Mouse (Mus musculus) right cerebral cortex, postnatal 25 days (tissue): ENCODE data around the gene Atp5g1.

ENCODE experiments used
- DNase-seq: peaks from one replicate; pipeline ENCODE4 v3.0.0; 2022

Atp5g1 gene

DNA sequence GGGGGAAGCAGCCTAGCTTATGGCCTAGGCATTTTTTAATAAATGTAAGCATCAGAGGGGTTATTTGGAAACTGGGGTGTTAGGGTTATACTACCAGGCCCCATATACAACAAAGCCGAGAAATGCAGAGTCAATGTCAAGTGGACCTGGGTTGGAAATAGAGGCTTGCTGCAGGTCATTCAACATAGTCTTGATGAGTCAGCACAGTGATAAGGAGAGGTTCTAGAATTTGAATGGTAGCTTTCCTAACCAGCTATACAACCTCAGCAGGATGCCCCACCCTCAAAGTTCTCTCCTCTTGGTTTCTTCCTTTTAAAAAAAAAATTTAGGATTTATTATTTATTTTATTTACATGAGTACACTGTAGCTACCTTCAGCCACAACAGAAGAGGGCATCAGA lies 4.5 kb downstream of the Atp5g1 start:
- no peak for DNase-seq

DNA sequence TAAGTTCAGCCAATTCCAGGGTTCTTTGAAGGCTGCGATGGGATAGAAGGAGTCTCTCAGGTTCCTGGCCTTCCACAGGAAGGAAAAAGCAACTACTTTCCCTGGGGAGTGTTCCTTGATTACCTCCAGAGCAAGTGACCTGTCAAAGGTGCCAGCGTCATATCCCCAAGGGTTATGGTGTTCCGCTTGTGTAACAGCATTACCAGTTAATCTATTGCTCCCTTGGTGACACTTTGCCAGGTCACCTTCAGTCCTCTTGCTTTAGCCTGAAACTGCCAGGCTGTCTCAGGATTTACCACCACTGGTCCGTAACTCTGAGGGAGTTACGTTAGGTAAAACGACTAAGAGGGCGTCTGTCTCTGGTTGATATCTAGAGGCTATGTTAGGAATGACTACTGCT lies 5.1 kb downstream of the Atp5g1 start:
- no peak for DNase-seq

DNA sequence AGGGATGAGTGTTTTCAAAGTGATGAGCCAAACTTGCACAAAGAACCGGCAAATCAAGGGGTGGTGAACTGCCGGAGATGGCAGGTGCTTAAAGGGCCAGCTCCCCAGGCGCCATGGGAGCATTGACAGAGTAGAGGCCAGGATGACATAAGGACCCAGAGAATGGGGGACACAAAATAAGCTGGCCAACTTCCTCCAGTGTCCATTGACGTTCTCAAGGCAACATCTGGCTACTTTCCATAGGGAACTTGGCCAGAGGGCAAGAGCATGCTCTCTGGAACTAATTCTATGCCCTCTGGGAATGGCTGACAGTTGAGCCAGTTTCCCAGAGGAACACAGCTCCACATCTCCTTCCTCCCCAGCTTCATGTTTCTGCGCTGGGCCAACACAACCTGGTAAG lies 7.2 kb downstream of the Atp5g1 start:
- DNase-seq, result no peak

DNA sequence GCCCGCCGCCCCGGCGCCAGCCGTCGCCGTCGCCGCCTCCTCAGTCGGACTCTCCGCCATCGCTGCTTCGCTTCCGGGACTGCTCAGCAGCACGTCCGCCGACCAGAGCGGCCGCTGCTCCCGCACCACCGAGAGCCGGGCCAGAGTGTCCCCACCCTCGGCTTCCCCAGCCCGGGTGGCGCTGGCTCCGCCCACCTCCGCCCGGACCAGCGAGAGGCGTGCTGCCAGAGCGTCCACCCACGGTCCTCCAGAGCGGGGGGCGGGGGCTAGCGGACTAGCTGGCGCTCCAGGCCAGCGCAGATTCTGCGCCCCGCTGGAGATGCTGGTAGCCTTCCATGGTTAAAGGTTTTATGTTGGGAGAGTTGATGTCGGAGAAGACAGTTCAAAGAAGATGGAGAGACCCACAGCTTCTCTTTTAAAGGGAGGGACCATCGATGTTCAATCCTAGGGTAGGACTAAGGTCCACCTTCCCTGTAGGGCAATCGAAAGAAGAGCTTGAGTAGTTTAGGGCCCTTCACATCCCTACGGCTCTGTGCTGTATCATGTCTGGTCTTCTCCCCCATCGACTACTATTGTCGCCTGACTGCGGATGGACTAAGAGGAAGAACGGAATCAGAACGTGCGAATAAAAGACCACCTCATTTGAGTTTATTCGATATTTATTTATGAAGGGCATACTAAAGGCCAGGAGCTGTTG lies 10.1 kb downstream of the Atp5g1 start, which contains the start of gene Ube2z:
Gene Ube2z (minus strand): TSS at position 174 of the 697 bp plus-strand sequence.
- DNase-seq, result peak; percentile 98

DNA sequence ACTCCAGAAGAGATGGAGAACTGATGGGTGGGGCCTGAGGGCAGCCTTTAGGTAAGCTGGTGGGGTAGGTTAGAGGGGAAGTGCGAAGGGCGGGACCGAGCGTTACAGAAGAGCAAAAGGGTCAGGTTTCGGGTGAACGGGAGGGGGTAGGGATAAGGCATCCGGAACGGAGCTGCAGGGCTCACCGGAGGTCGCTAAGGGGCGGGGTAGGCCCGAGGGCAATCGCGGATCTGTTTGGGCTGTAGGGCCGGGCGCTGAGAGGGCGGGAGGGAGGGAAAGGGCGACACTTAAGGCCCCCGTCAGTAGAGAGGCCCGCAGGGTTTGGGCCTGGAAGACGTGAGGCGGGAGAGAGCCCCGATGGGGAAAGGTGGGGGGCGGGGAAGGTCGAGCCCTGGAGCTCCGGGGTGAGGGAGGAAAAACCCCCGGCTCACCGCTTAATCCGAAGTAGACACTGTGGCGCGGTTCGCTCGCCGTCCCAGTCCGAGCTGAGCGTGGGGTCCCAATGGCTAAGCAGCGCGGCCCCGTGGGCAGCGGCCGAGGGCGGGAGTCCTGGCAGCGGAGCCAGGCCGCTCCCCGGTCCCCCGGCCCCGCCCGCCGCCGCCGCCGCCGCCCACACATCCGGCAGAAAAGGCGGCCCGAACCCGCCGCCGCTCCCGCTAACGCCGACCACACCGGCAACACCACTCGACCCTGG lies 10.8 kb downstream of the Atp5g1 start:
- no peak for DNase-seq

DNA sequence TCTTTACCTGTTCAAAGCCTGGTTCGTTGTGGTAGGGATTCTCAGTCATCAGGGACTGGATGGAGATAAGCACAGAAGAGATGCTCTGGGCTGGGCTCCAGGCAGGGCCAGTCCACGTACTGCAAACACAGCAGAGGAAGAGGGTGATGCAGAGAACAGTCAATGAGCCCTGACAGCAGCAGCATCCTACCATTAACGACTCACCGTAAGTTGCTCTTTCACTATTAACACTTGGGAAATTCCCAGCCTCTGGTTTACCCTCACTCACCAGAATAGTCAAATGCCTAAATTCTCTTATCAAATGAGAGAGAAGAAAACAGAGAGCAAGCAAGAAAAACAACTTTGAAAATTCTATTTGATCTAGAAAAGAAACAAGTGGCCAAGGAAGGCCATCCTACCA lies 17.2 kb downstream of the Atp5g1 start:
- DNase-seq, result no peak

DNA sequence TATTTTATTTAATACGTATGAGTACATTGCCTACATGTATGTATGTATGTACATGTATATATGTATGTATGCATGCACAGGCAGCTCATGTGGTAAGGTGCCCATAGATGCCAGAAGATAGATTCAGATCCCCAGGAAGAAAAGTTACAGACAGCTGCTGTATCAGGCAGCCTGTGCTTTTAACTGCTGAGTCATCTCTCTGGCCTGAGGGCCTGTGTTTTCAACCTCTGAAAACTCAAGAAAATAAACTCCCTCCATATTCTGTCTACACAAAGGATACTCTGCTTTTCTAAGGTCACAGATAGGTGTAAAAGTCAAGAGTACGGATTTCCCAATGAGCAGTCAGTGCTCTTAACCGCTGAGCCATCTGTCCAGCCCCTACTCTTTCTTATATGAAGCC lies 24.6 kb downstream of the Atp5g1 start:
- DNase-seq, result no peak

DNA sequence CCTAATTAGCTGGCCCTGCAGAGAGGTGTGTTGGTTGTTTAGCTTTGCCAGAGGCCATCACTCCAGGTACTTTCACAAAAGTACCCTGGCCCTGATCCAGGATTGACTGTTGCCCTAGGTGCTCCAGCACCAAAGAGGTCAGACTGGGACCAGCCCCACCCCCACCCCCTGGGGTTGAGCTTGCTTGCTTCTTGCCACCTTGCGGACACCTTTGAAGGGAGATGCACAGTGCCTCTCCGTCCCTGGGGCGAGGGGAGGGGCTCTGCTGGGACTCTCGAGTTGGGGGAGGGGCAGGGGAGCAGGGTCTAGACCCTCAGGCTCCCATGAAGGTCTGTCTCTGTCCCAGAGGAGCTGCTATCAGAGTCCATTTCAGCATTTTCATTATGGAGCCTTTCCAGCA lies 25.5 kb downstream of the Atp5g1 start:
- DNase-seq, result no peak

DNA sequence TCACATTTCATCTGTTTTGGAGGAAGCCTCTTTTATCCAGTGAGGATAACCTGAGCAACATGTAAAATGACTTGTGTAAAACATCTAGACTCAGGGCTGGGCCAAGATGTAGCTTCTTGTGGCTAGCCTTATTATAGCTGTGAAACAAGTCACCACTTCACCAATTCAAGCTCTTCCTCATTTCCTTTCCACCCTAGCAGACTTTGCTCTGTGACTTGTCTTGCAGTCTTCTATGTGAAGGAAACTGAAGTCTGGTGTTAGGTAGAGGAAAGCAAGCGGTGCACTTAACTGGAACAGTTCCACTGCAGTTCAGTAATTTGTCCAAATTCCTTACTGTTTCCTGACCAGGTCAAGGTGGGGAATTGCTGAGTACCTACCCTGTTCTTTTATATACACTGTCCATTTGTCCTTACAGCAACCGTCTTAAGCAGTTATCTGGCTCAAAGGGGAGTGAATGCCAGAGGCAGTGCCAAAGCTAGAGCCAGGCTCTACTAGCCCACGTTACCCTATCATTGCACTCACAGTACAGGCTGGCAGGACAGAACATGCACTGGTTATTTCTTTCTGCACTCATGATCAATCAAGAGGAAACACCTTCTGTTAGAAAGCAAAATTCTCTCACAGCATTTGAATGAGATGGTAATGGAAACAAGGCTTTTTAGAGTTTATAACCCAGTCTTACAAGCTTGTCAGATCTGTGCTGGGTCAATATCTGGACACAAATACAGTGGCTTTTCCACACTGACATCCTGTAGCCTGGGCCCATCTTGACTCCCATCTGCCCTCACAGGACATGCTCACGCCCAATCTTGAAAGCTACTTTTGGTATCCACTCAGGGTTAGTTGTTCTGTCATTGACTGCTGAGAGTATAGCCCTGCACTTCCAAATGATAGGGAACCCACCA lies 27.7 kb downstream of the Atp5g1 start:
- no peak for DNase-seq

DNA sequence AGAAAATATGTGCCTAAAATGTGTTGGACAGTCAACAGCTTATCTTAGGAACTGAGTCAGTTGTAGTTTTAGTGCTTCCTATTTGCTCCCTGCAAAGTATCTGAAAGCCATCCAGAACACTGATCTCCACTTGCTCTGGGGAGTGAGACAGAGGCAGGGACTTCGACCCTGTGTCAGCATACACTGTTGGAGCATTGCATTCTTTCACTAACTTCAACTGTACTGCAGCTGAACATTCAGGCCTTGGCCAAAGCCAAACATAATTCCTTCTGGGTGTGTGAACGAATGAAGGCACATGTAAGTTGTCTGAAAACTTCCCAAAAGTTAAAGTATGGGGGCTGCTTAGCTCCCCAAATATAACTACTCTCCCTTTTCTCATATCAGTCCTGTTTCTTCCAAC lies 28.7 kb downstream of the Atp5g1 start:
- no peak for DNase-seq

DNA sequence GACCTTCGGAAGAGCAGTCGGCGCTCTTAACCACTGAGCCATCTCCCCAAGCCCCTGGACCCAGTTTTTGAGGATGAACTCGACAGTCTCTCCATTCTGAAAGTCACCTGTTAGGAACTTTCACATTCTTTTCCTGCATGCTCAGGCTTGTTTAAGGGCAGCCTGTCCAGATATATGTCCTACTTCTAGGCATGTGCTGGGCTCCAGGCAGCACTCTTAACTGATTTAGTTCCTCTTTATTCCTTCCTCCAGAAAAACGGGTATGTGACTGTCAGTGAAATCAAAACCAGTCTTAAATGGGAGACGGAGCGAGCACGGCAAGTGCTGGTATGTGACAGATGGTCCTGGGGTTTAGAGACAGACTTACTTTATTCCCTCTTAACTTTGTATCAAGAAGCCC lies 29.4 kb downstream of the Atp5g1 start:
- no peak for DNase-seq

DNA sequence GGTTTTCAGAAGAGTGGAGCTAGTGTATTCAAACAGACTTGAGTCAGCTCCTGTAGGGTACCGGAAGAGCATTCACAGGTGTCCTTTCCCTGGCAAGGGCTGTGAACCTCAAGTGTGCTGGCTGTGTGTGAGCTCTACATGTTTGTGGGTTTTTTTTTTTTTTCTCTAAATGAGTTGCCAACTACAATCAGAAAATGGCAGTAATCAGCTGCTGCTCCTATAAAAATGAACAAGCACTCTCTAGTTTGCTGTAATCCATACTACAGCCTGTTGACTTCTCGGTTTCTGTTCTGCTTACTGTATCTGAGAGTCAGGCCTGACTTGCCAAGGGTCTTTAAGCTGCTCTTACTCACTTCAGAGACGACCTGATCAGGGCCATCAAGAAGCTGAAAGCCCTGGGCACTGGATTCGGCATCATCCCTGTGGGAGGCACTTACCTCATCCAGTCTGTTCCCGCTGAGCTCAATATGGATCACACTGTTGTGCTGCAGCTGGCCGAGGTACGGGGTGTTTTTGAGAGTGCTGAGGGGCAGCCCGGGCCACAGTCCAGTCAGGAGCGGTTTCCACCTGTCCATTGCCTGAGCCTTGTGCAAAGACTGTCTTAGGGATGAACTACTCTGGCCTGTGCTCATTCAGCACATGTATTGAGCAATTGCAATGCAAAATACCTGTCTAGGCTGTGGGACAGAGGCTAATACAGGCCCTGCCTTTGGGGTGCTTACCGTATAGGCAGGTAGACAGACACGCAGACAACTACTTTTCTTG lies 30.5 kb downstream of the Atp5g1 start:
- DNase-seq, result no peak

DNA sequence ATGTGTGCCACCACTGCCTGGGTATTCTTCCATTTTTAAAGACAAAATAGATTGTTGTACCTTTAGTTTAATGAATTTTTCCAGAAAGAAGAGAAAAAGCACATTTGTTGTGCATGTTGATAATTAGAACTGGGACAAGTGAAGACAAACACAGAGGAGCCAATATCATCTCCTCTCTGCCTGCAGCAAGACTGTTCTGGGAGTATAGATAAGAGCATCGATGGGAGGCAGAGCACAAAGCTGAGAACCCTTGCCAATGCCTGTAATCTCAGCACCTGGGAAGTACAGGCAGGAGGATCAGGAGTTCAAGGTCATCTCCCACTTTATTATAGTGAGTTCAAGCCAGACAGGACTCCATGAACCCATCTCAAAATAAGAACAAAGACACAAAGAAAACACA lies 36.9 kb downstream of the Atp5g1 start:
- DNase-seq, result no peak

DNA sequence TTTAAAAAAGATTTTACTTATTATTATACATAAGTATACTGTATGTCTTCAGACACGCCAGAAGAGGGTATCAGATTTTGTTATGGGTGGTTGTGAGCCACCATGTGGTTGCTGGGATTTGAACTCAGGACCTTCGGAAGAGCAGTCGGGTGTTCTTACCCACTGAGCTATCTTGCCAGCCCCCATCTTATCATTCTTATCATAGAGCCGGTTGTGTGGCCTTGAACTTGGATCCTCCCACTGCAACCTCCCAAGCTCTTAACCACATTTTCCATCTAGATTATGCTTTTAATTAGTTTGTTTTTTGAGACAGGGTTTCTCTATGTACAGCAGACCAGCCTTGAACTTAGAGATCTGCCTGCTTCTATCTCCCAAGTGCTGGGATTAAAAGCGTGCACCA lies 38.0 kb downstream of the Atp5g1 start:
- DNase-seq, result no peak

DNA sequence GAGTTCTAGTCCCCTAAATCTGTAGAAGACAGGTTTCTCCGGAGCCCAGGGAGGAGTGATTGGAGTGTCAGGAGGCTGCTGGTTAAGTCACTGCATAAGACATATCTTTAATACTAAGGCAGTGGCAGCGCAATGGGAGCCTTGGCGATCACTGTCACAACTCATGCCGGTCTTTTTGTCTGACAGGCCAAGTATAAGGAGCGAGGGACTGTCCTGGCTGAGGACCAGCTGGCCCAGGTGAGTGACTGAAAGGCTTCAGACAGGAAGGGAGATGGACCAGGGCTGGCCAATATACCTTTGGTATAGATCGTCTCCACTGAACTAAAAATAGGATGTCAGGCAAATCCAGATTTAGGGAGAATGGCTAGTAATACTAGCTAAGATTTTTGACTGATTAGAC lies 40.3 kb downstream of the Atp5g1 start:
- DNase-seq, result no peak

DNA sequence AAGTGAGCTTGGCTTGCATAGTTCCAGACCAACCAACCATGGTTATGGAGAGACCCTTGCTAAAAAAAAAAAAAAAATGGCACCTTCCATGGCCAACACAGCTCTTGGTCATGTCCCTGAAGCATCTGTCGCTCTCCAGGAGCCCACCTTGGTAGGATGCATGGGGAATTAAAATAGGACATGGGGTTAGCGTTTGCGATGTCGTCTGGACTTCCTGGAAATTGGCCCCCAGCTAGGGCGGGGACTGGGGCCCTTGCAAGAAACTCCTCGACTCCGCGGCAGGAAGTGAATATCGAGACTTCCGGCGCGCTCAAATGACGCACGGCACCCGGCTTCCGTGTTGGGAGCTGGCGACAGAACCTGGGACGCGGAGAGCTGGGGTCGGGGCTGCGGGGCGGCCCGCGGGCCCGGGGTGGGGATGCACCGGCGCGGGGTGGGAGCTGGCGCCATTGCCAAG lies 40.8 kb downstream of the Atp5g1 start, which contains the start of gene Snf8:
Gene Snf8 (plus strand): TSS at position 290 of the 457 bp plus-strand sequence.
- DNase-seq, result peak; percentile 92

DNA sequence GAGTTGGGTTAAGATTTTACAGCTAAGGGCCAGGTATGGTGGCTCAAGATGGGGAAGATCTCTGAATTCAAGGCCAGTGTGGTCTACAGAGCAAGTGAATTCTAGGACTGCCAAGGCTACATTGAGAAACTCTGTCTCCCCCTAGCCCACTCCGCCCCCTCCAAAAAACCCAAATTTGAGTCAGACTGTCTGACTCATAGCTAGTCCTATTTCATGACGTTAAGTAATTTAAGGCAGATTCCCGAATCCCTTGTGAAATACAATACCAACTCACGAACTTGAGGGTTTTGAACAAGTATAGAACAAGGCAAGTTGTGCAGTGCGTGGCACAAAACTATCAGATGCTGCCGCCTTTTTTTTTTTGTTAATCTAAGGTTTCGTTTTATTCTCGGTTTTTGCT lies 41.4 kb downstream of the Atp5g1 start:
- DNase-seq, result no peak

DNA sequence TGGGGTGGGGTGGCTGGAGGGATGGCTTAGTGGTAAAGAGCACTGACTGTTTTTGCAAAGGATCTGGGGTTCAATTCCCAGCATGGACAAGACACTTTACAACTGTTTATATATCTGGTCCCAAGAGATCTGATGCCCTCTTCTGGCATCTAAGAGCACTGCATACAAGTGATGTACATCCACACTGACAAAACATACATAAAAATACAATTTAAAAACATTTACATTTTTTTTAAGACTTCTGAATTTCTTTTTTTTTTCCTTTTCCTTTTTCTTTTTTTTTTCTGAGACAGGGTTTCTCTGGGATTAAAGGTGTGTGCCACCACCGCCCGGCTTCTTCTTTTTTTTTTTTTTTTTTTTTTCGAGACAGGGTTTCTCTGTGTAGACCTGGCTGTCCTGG lies 42.2 kb downstream of the Atp5g1 start:
- DNase-seq, result no peak

DNA sequence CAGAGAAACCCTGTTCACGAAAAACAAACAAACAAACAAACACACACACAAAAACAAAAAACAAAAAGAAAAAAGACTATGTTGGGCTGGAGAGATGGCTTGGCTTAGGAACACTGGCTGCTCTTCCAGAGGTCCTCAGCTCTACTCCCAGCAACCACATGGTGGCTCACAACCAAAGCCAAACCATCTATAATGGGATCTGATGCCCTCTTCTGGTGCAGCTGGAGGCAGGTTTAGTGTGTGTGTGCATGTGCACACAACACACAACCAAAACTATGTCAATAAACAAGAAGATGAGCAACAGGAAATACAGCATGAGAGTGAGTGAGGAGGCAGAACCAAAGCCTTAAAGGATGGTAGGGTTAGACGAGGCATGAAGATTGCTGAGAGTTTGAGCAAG lies 43.8 kb downstream of the Atp5g1 start:
- DNase-seq, result no peak

DNA sequence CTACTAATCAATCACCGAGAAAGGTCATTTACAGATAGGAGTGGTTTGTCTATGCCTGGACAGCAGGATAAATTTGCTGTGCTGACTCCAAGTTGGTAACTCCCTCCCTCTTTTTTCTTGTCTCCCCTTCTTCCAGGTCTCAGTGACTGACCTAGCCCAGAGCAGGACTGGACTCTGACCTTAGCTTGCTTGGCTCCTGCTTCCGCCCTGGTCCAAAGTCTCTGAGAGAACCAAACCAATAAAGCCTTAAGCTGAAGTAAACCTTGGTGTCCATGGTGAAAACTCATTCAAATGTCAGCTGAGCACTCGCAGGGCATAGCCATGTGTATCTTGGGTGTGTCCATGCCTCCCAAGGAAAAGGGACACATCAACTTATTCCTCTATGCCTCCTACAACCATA lies 44.9 kb downstream of the Atp5g1 start:
- no peak for DNase-seq

DNA sequence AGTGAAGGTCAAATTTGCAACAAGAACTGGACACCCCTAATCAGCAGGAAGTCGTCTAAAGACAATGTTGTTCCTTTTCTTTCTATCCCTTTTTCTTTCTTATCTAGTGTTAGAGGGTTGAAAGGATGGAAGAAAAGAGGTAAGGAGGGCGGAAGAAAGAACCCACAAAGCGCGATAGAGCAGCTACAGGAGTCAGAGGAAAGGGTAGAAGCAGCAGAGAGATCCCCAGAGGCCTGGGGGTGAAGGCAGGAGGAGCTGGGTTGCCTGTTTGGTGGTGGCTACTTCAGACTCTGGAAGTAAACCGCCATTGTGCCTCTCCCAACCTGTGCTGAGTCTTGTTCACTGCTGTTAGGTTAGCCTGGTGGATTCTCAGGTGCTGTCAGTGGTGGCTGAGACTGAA lies 47.3 kb downstream of the Atp5g1 start:
- no peak for DNase-seq

DNA sequence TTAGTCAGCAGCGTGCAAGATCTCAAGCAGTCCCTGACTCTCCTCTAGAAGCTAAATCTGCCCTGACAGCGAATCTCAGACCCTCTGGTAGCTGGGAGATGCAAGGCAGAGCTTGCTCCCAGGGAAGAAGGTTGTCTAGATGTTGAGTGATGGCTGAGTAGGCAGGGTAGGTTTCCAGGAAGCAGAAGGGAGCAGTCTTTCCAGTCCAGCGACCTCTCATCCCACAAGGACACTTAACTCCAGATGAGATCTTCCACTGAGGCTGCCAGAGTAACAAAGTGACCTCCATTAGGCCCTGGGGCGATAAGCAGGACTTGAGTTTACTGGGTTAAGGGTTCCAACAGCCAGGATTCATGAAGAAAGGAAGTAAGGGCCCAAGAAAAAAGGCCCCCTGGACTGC lies 54.8 kb downstream of the Atp5g1 start:
- no peak for DNase-seq
